Mouse (Mus musculus) lung, postnatal 10 days (tissue): ENCODE measurements around the gene Kctd21.

Experiments used
- DNase-seq: peaks from one replicate; pipeline ENCODE4 v3.0.0; 2021

Gene Kctd21

GRCm38 (mm10) chr7:97349438-97349837 lies 17.3 kb downstream of the Kctd21 start:
- no peak for DNase-seq

GRCm38 (mm10) chr7:97350891-97351290 lies 18.8 kb downstream of the Kctd21 start:
- no peak for DNase-seq

- DNase-seq = no peak
Measured at GRCm38 (mm10) chr7:97351792-97352513, 19.8 kb downstream of the Kctd21 start.

- no peak for DNase-seq
Measured at GRCm38 (mm10) chr7:97353356-97353755, 21.2 kb downstream of the Kctd21 start.

- peak; percentile 73 for DNase-seq
Measured at GRCm38 (mm10) chr7:97355068-97355841, 23.1 kb downstream of the Kctd21 start.

GRCm38 (mm10) chr7:97356253-97356652 lies 24.1 kb downstream of the Kctd21 start:
- DNase-seq = peak; percentile 57

GRCm38 (mm10) chr7:97356875-97357276 lies 24.7 kb downstream of the Kctd21 start:
- DNase-seq = peak; percentile 82

- DNase-seq = no peak
Measured at GRCm38 (mm10) chr7:97357840-97358239, 25.7 kb downstream of the Kctd21 start.

- no peak for DNase-seq
Measured at GRCm38 (mm10) chr7:97358347-97358746, 26.2 kb downstream of the Kctd21 start.

GRCm38 (mm10) chr7:97360166-97360565 lies 28.0 kb downstream of the Kctd21 start:
- no peak for DNase-seq

- no peak for DNase-seq
Measured at GRCm38 (mm10) chr7:97360955-97361354, 28.8 kb downstream of the Kctd21 start.

- peak; percentile 62 for DNase-seq
Measured at GRCm38 (mm10) chr7:97361467-97361866, 29.3 kb downstream of the Kctd21 start.

- no peak for DNase-seq
Measured at GRCm38 (mm10) chr7:97365887-97366286, 33.8 kb downstream of the Kctd21 start.

- DNase-seq = no peak
Measured at GRCm38 (mm10) chr7:97375101-97375500, 43.0 kb downstream of the Kctd21 start.

- no peak for DNase-seq
Measured at GRCm38 (mm10) chr7:97375906-97376305, 43.8 kb downstream of the Kctd21 start.

- DNase-seq = no peak
Measured at GRCm38 (mm10) chr7:97379304-97379703, 47.2 kb downstream of the Kctd21 start.

GRCm38 (mm10) chr7:97380500-97381123 lies 48.5 kb downstream of the Kctd21 start:
- no peak for DNase-seq

- no peak for DNase-seq
Measured at GRCm38 (mm10) chr7:97382661-97383060, 50.5 kb downstream of the Kctd21 start.

GRCm38 (mm10) chr7:97383496-97384132 lies 51.5 kb downstream of the Kctd21 start:
- no peak for DNase-seq

GRCm38 (mm10) chr7:97386106-97386805 lies 54.1 kb downstream of the Kctd21 start:
- DNase-seq = peak; percentile 35

GRCm38 (mm10) chr7:97386806-97387370 lies 54.8 kb downstream of the Kctd21 start:
- DNase-seq = no peak

- no peak for DNase-seq
Measured at GRCm38 (mm10) chr7:97387561-97388147, 55.5 kb downstream of the Kctd21 start.
